Mouse (Mus musculus) embryonic facial prominence, embryonic 15.5 days (tissue): ENCODE results near the gene Nlrp4a. TPM values are rescaled to one million over a fixed set of nuclear protein-coding genes. Genes with fewer than 3 reads are reported as not detected.
"Not testable (repeated sequence)": the region's sequence is repeated elsewhere in the genome, so short reads cannot be mapped to it uniquely, and the experiment has no call there.

Experiments used
- ATAC-seq: fragments of 200-750 bp; cut with Nextera tagmentation; 2 replicates; pipeline ENCODE4 v1.8.0; 2017; ENCODE audit warnings: low read depth, moderate TSS enrichment; ENCODE audit not compliant: insufficient number of reproducible peaks, low FRiP score, low TSS enrichment
- H3K27ac ChIP-seq: fragments of 300-500 bp; sonication (generic); replicated peaks from 2 replicates; pipeline ENCODE4 v1.5.1; 2015; ENCODE audit warnings: mild to moderate bottlenecking, inconsistent platforms
- H3K27me3 ChIP-seq: fragments of 300-500 bp; sonication (generic); 2 replicates; pipeline ENCODE4 v1.6.1; 2015; ENCODE audit warnings: inconsistent platforms
- H3K36me3 ChIP-seq: fragments of 300-500 bp; sonication (generic); 2 replicates; pipeline ENCODE4 v1.6.1; 2015; ENCODE audit warnings: mild to moderate bottlenecking, inconsistent platforms
- H3K4me1 ChIP-seq: fragments of 300-500 bp; sonication (generic); 2 replicates; pipeline ENCODE4 v1.6.1; 2015; ENCODE audit warnings: inconsistent platforms
- H3K4me2 ChIP-seq: fragments of 300-500 bp; sonication (generic); replicated peaks from 2 replicates; pipeline ENCODE4 v1.6.1; 2015; ENCODE audit warnings: mild to moderate bottlenecking, inconsistent platforms
- H3K4me3 ChIP-seq: fragments of 300-500 bp; sonication (generic); replicated peaks from 2 replicates; pipeline ENCODE4 v1.5.1; 2015; ENCODE audit warnings: mild to moderate bottlenecking, inconsistent platforms
- H3K9ac ChIP-seq: fragments of 300-500 bp; sonication (generic); 2 replicates; pipeline ENCODE4 v1.6.1; 2015; ENCODE audit warnings: inconsistent platforms
- H3K9me3 ChIP-seq: fragments of 300-500 bp; sonication (generic); replicated peaks from 2 replicates; pipeline ENCODE4 v1.6.1; 2016; ENCODE audit warnings: inconsistent platforms
- WGBS: fragments of 180-500 bp; shearing (Covaris S2); methylation state at CpG from one replicate; pipeline ENCODE4 v1.1.7; 2015; 5-methylcytosine and 5-hydroxymethylcytosine counted together
- polyA plus RNA-seq: library from polyadenylated mRNA; unstranded; fragments of >200 nt; fragmentation: Nextera tagmentation; extraction: Ambion mirVana; gene quantifications from 2 replicates; pipeline ENCODE4 v1.2.1, GENCODE M21; 2015

Nlrp4a gene
- polyA plus RNA-seq: not detected in 2 replicates

DNA sequence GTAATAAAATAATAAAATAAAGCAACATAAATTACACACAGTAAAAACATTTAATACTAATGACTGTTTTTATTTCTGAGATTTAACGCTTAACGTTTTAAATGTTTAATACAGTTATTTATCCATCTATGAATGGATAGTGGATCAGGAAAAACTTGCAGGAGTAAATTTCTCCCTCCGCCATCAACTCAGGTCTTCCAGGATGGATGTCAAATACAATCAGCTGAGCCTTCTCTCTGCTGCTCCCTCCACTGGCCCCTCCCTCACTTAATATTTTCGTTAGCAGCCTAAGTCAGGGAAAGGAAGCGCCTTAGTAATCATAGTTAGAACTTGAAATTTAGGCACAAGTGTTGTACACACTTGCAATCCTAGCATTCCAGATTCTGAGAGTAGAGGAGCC is at the start of gene Nlrp4a:
TSS of gene Nlrp4a (plus strand) at position 301 of the 400 bp plus-strand sequence.
- Histone ChIP-seq H3K36me3 (no peaks in the 10 kb centered on the region), H3K9ac (no peak within 1 kb of the TSS), H3K4me3 (no peak within 1 kb of the TSS), H3K4me1 (no peaks in the 10 kb centered on the region), H3K27me3 (no peaks in the 10 kb centered on the region), H3K9me3 (no peaks in the 10 kb centered on the region), H3K27ac (no peak within 1 kb of the TSS), H3K4me2 (no peak within 1 kb of the TSS)
- 81% methylated on average over 5 of the region's 5 CpGs for WGBS
- ATAC-seq: no peak

DNA sequence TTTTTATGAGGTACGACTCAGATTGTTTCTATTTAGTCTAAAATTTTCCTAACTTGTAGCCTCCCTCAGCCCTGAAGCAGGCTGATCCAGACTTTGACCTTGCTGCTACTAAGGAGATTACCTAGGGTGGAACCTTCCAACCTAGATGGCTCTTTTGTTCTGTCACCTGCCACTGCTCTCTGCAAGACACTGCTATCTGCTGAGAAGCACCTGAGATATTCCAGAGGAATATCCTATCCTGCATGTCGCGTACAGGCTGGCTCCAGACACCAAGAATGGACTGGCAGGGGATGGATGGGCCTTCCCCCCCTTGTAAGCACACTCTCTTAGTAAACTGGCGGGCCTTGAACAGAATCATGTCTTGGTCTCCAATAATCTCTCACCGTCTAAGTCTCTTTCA is 48.2 kb upstream of the Nlrp4a start:
- not testable (repeated sequence) for H3K4me3 ChIP-seq, H3K27me3 ChIP-seq, H3K4me2 ChIP-seq, H3K4me1 ChIP-seq, H3K36me3 ChIP-seq, ATAC-seq, H3K9ac ChIP-seq, H3K27ac ChIP-seq, H3K9me3 ChIP-seq
- 80% methylated on average over 5 of the region's 5 CpGs for WGBS

DNA sequence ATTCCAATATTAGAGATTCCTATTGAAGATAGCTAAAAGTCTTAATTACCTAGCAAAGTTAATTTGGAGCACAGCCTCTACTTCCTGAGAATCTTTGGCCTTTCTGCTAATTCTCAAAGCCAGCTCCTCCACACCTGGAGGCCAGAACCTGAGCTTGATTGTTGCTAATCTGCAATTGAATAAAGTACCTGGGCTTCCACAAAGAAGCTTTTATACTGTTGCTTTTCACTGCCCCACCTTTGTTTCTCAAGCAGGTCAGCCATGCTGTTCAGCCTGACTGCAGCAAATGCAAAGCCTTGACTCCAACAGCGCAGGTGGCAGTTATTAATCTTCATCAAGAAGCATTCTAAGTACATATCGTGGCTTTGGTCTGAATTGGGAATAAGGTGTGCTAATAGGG is 43.8 kb upstream of the Nlrp4a start:
- not testable (repeated sequence) for ATAC-seq, H3K4me1 ChIP-seq, H3K4me3 ChIP-seq, H3K9me3 ChIP-seq, H3K9ac ChIP-seq, H3K4me2 ChIP-seq, H3K27me3 ChIP-seq, H3K36me3 ChIP-seq, H3K27ac ChIP-seq
- WGBS: 78% methylated on average over 2 of the region's 2 CpGs

DNA sequence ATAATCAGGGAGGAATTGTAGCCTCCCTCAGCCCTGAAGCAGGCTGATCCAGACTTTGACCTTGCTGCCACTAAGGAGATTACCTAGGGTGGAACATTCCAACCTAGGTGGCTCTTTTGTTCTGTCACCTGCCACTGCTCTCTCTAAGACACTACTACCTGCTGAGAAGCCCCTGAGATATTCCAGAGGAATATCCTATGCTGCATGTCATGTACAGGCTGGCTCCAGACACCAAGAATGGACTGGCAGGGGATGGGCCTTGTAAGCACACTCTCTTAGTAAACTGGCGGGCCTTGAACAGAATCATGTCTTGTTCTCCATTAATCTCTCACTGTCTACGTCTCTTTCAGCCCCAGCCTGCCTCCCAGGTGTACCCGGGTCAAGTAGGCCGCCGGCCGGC is 43.1 kb upstream of the Nlrp4a start:
- not testable (repeated sequence) for H3K27ac ChIP-seq, H3K27me3 ChIP-seq, H3K4me1 ChIP-seq, ATAC-seq, H3K36me3 ChIP-seq, H3K4me3 ChIP-seq, H3K4me2 ChIP-seq, H3K9me3 ChIP-seq, H3K9ac ChIP-seq
- 83% methylated on average over 6 of the region's 6 CpGs for WGBS

DNA sequence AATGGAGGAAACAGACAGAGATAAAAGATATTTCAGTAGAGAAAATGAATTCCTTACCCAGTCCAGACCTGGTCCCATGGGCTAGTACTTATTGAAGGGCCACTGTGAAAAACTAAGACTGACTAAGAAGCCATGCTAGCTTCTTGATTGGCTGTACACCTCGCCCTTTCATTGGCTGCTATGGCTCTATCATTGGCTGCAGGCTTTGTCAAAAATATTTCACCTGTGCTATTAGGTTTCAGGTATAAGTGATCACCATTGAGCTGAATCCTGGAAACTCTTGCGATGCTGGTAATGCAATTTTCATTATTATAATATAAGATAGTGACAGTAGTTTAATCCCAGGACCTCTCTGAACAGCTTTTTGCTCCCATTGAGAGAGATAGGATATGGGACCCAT is 31.3 kb upstream of the Nlrp4a start, which contains the start of gene Nlrp9c:
TSS of gene Nlrp9c (minus strand) at position 101 of the 400 bp plus-strand sequence.
- H3K27ac ChIP-seq, ATAC-seq, H3K36me3 ChIP-seq, H3K27me3 ChIP-seq, H3K9ac ChIP-seq, H3K4me2 ChIP-seq, H3K9me3 ChIP-seq, H3K4me1 ChIP-seq, H3K4me3 ChIP-seq: not testable (repeated sequence)
- WGBS: 67% methylated on average over 2 of the region's 2 CpGs

DNA sequence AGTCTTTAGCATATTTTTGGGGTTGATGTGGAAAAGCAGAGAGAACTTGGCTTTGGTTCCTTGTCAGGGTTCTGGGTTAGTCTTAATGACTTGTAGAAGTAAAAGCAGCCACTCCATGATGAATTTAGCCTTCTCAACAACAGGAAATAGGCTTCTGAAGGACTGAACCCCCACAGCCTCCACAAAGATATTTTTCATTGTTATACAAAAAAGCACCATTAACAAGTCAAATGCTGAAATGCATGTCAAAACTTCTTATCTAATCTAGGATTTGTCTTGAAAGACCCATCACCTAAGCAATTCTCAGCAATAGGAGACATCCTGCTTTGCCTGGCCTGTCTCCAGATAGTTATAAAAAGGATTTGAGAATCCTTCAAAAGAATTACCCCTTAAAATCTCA is 41.8 kb downstream of the Nlrp4a start:
- Histone ChIP-seq H3K27ac (no peak overlapping the region), H3K9me3 (no peaks in the 10 kb centered on the region), H3K9ac (no peak overlapping the region), H3K4me3 (no peak overlapping the region), H3K4me2 (no peak overlapping the region), H3K4me1 (no peaks in the 10 kb centered on the region), H3K27me3 (no peaks in the 10 kb centered on the region), H3K36me3 (no peaks in the 10 kb centered on the region)
- no peak for ATAC-seq

DNA sequence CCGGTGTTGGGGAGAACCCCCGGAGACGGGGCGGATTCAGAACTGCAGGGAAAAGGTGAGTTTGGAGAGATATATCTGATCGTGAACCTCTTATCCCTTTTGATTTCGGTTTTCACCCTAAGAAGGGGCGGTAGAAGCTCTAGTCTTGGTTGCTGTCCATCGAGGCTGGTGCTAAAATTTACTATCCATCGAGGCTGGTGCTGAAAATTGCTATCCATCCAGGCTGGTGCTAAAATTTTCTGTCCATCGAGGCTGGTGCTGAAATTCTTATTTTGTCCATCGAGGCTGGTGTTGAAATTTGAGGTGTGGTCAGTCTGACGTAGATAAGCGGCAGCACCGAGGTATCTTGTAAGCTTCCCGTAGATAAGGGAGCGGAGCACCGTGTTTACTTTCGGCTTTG is 54.6 kb downstream of the Nlrp4a start:
- not testable (repeated sequence) for H3K4me1 ChIP-seq, H3K4me3 ChIP-seq, H3K27me3 ChIP-seq, H3K27ac ChIP-seq, H3K9ac ChIP-seq, H3K36me3 ChIP-seq, ATAC-seq, H3K9me3 ChIP-seq, H3K4me2 ChIP-seq
- 80% methylated on average over 18 of the region's 18 CpGs for WGBS

Other genes starting within 250 kb of the Nlrp4a start
- gene Vmn1r184, start 174.8 kb upstream of the Nlrp4a start, polyA plus RNA-seq: not detected in 2 replicates
- gene Cyp2a4, start 127.9 kb upstream of the Nlrp4a start, polyA plus RNA-seq: not detected in 2 replicates
- gene Nlrp9c, start 31.4 kb upstream of the Nlrp4a start, polyA plus RNA-seq: not detected in 2 replicates
- not detected in 2 replicates for gene Nlrp9a, start 99.9 kb downstream of the Nlrp4a start, polyA plus RNA-seq
- 0.05 TPM in 1 of 2 replicates, not detected in the other for gene Vmn1r185, start 183.4 kb downstream of the Nlrp4a start, polyA plus RNA-seq